Mouse (Mus musculus) lung, postnatal 25 days (tissue): Measurements from ENCODE around the gene Ing1.
A peak's percentile ranks its signal among the peaks of the same experiment; 100 is the strongest.

Experiments used
- DNase-seq: peaks from one replicate; pipeline ENCODE4 v3.0.0; 2022; ENCODE audit warnings: low spot score

The Ing1 gene

GRCm38 (mm10) chr8:11586374-11586745, 31.0 kb downstream of the Ing1 start:
- DNase-seq, result no peak

- no peak for DNase-seq
Measured at GRCm38 (mm10) chr8:11591837-11592236, 36.5 kb downstream of the Ing1 start.

DNA sequence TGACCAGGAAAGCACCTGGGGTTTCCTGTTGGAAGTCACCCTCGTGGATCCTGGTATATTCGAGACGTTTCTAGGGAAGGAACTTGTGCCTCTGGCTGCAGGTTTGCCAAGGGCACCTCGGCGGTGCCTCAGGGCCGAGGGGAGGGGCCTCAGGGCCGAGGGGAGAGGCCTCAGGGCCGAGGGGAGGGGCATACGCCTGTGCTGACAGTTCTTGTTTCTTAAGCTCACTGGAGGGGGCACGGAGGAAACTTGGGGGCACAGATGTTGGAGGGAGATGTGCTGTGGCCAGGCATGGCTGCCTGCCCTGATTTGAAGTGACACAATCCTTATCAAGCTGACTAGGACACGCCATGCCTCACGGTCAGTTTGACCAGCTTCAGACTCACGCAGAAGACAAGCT, 36.9 kb downstream of the Ing1 start:
- DNase-seq, result no peak

DNA sequence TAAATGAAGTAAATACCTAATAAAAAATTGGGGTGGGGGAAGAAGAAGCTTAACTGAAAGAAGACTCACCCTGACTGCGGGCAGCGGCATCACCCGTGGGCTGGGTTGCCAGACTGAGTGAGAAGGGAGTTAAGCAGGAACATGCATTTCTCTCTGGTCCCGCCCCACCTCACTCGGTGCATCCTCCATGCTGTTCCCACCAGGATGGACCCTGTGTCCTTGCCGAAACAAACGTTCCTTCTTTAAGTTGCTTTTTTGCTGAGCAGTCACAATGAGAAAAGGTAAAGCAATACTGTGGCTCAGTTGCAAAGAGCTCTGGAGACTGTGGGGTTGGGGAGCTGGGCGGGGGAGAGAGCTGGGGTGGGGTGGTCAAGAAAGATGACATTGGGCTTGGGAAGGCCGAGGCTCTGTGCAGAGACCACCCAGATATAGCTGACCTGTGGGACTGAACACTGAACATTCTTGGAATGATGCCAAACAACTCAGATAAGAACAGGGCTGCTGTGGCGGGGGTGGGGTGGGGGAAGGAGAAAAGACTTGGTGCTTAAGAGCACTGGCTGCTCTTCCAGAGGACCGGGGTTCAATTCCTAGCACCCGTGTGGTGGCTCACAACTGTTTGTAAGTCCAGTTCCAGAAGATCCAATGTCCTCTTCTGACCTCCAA, 38.0 kb downstream of the Ing1 start:
- no peak for DNase-seq

- DNase-seq, result no peak
Measured at GRCm38 (mm10) chr8:11600301-11600951, 45.1 kb downstream of the Ing1 start.

DNA sequence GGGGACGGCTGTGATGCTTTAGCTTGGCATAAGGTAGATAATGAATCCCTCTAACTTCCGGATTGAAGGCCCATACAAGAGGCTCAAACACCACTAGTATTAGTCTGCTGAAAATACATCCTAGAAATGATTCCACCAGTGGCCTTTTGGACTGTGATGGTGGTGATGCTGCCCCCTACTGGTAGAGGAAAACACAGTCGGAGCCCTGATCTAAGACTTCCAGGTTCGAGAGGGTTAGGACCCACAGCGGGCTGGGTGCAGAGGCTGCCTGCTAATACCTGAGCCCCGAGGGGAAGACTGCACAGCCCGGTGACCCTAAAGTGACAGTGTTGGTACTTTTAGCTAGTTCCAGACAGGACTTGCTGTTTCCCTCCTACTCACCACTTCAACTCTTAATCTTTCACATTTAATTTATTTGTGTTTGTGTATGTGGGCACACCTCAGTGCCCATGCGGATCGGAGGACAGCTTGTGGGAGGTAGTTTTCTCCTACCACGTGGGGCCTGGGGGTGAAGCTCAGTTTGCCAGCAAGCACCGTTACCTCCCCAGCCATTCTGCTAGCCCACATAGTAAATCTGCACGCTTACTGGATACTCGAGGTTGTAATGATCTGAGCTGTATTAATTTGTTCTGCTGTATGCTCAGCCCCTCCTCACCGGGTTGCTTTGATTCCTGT, 46.8 kb downstream of the Ing1 start:
- DNase-seq, result peak; percentile 63

DNA sequence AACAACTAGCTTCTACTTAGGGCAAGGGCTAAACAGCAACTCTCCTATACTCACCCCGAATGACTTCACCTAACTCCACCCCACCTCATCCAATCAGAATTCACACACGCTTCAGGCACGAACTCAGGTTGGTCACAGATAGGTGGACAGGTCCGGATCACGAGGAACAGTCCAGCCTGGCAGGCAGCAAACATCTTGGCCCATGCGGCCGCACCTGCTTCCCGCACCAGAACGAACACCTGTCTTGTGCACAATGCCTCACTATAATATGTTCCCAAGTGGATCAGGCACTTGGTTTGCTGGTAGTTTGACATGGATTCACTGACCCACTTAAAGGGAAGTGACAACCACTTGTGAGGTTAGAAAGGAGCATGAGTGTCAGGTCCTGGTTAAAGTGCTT, 53.5 kb downstream of the Ing1 start:
- no peak for DNase-seq
